Mouse (Mus musculus): Measurements from ENCODE around the gene Dok5.

Gene Dok5

GRCm38 (mm10) chr2:170791332-170792017 lies 59.9 kb downstream of the Dok5 start:
- 37% methylated on average over 8 of the region's 8 CpGs for WGBS

GRCm38 (mm10) chr2:170795242-170795641 lies 63.6 kb downstream of the Dok5 start:
- WGBS = 82% methylated on average over 3 of the region's 3 CpGs

DNA sequence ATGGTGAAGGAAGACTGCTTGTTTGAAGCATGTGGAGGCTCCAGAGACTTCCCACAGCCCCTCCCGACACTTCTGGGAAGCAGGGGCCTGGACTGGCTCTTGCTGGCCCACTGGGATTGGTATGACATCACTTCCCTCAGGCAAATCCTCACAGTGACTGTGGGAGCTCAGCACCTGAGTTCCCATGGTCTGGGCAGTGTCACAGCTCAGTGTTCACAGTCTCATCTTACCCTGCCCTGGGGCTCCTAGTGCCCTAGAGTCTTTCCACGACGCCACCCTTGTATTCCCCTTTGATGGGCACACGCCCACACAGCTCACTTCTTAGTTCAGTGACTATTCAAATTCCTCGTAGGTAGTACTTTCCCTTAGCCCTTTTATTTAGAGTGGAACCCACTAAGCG lies 71.4 kb downstream of the Dok5 start:
- WGBS = 73% methylated on average over 6 of the region's 6 CpGs

- 53% methylated on average over 12 of the region's 12 CpGs for WGBS
Observed at GRCm38 (mm10) chr2:170807555-170808258, 76.1 kb downstream of the Dok5 start.

GRCm38 (mm10) chr2:170808259-170808789 lies 76.7 kb downstream of the Dok5 start:
- WGBS = 47% methylated on average over 10 of the region's 10 CpGs

GRCm38 (mm10) chr2:170811356-170811755 lies 79.7 kb downstream of the Dok5 start:
- 50% methylated on average over 9 of the region's 9 CpGs for WGBS

DNA sequence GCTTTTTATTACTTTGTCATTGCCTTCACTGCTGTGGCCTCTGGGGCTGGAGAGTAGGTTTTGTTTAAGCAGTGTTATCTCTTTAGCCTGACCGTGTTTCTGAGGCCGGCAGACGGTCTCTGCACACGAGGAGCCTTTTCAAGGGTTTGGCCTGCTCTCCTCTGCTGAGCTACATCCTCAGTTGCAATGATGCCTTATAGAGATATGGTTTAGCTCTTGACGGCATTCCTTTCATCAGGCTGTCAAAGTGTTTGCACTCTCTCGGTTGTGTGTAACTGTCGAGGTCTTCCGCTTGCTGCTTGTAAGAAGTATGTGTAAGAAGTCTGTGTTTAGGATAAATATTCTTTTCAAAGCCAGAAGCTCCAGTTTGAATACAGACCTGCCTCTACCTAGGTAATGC lies 84.7 kb downstream of the Dok5 start:
- 58% methylated on average over 8 of the region's 8 CpGs for WGBS

- 62% methylated on average over 4 of the region's 4 CpGs for WGBS
Observed at GRCm38 (mm10) chr2:170817112-170817703, 85.6 kb downstream of the Dok5 start.

DNA sequence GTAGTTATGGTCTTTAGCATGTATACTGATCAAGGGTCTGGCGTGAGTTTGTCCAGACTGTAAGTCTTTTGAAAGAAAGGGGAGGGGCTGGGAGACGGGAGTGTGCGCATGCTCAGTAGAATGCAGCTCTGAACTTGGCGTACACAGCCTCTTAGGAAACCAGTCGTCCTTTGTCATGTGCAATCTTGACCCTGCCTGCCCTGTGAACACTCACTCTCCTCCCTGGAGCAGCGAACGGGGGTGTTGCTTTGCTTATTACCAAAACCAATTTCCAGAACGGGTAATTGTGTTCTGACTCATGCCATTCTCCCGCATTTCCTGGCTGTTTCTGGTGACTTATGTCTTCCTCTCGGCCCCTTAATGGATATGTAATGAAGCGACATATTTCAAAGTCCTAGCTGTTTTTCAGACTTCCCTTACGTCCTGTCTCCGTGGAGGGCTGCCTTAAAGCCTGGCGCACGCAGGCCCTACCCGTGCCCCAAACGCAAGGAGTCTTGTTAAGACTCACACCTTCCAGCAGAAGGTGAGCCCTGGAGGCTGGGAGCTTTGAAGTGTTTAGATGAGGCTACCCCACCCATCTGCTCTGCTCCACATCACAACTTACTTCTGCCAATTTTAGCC lies 95.3 kb downstream of the Dok5 start:
- WGBS = 67% methylated on average over 17 of the region's 17 CpGs

DNA sequence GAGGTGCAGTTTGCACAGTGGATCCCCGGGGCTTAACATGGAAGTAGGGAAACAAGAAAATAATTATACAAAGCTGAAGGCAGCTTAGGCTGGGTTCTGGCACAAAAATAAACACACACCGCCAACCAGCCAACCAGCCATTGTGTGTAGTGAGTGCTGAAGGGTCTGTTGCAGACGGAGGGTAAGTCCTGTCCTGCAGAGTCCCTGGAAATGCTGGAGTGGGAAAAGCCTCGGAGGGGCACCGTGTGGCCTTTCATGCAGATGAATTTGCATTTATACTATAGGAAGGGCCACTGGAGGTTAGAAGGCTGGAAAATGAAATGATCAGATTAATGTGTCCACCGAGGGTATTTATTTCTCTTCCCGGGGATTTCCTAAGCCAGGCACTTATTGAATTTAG lies 97.2 kb downstream of the Dok5 start:
- WGBS = 37% methylated on average over 7 of the region's 7 CpGs

DNA sequence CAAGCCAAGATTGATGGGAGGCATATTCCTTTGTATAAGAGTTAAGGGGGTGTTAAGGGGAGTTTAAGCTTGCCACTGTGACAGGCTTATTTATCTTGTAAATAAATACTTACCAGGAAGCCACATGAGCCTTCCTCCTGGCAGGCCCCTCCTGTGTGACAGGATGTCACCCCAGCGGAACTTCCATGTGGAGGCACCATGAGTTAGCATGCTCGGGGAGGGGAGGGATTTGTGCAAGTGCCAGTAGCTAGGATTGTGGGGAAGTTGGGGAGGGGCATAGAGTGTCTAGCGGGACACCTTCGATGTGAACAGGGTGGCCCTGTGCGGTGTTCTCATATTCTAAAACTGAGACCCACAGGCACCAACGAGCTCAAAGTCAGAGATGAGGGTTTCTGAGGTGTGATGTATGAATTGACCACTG lies 97.6 kb downstream of the Dok5 start:
- WGBS = 67% methylated on average over 6 of the region's 6 CpGs

GRCm38 (mm10) chr2:170829988-170830387 lies 98.4 kb downstream of the Dok5 start:
- 43% methylated on average over 14 of the region's 14 CpGs for WGBS

- 37% methylated on average over 10 of the region's 10 CpGs for WGBS
Observed at GRCm38 (mm10) chr2:170836862-170837261, 105.3 kb downstream of the Dok5 start.

DNA sequence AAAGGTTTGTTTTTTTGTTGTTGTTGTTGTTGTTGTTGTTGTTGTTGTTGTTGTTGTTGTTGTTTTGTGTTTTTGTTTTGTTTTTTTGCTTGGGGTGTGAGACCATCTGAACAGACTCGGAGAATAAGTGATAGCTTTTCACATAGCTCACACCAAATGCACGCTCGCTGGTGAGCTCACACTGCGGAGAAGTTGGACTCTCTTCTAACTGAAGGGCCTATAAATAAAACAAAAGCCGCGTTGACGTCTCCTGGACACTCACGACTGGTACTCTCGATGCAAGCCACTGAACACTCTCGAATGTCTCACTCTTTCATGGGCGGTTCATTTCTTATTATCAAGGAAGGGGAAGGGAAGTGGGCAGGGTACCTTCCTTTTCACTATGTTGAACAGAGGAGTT lies 105.8 kb downstream of the Dok5 start:
- WGBS = 43% methylated on average over 11 of the region's 11 CpGs

DNA sequence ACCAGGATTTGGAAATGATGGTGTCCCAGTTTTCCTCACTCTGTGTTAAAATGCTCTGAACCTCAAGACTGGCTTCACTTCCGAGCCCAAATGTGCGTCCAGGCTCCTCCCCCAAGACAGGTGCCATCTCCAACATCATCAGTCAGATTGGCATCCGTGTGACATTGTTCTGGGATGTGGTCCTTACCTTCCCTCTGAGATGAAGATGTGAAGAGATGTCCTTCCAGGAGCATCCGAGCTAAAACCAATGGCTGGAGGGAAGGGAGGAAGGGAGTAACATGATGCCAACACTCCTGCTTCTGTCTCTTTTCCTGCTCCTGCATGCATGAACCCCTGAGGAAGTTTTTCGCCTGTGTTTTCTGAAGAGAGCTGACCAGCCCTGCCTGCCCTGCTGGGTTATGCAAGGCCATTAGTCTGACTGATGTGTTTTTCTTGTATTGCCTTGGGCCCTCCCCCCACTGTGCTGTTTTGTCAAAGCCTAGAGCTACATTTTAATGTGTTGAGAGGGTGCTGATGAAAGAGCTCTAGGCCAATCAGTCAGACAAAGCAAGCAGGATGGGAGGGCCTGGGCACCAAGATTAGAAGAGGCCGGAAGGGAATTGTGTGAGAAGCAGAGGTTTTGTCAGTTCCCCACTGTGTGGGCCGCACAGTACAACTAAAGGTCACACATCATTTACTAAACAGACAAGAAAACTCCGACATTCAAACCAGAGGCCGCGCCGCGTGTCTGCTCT lies 106.4 kb downstream of the Dok5 start:
- 59% methylated on average over 12 of the region's 12 CpGs for WGBS

DNA sequence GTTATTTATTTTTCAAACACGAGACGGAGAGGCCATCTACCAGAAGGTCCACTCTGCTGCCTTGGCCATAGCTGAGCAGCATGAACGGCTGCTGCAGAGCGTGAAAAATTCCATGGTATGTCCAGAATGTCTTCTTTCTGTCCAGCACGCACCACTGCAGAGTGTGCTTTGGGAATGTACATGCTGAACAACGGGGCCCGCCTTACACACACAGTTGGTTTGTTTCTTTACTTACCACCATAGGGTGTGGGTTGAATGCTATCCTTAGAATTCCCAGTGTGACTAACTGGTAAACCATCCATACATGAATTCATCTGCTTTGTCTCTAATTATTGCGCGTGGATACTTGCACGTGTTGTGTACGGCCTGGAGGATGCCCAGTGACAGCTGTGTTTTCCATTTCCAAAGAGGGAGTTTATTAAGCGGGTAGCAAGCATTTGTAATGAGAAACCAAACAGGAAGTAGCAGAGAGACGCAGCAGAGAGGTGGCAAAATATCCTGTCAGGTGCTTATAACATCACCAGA lies 109.9 kb downstream of the Dok5 start:
- WGBS = 51% methylated on average over 13 of the region's 13 CpGs

- WGBS = 82% methylated on average over 10 of the region's 10 CpGs
Observed at GRCm38 (mm10) chr2:170845511-170845910, 113.9 kb downstream of the Dok5 start.

GRCm38 (mm10) chr2:170850058-170850457 lies 118.5 kb downstream of the Dok5 start:
- 89% methylated on average over 4 of the region's 4 CpGs for WGBS

GRCm38 (mm10) chr2:170852337-170852736 lies 120.7 kb downstream of the Dok5 start:
- 86% methylated on average over 6 of the region's 6 CpGs for WGBS

DNA sequence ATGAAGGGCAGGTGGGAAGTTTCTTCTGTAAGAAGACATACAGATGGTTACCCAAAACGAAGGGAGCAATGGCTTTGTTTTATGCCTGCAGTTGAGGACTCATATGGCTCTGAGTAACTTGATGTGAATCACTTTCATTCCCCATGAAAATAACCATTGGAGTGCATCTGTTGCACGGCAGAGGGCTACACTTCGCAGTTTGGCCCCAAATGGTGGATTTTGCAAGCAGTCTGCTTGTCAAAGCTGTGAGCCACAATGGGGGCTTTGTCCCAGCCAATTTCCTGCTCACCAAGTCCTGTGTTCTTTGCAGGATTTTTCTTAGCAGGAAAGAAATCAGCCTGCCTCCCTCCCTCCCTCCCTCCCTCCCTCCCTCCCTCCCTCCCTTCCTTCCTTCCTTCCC lies 123.6 kb downstream of the Dok5 start:
- WGBS = 24% methylated on average over 3 of the region's 3 CpGs

DNA sequence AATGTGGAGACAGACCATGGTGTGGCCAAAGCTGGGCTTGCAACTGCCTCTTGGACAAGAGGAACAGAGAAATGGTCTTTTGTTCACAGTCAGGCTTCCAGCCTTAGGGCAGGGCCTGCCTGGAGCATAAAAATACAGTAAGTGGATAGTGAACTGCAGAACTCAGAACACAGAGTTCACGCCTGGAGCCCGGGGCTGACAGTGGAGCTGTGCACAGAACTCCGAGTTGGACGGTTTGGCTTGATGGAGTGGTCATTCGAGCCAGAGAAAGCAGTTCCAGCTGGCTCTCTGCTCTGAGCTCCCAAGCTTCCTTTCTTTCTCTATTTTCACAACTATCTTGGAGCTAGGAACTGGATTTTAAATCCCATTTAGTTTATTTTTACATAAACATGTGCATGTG lies 124.5 kb downstream of the Dok5 start:
- 44% methylated on average over 5 of the region's 5 CpGs for WGBS

Measured in cerebral cortex, adult 2 months (tissue).